Mouse (Mus musculus) lung, embryonic 14.5 days (tissue): ENCODE measurements around the gene Crnkl1. TPM values are rescaled to one million over a fixed set of nuclear protein-coding genes. Genes with fewer than 3 reads are reported as not detected.
A peak's percentile ranks its signal among the peaks of the same experiment; 100 is the strongest.
"Not testable (repeated sequence)": the region's sequence is repeated elsewhere in the genome, so short reads cannot be mapped to it uniquely, and the experiment has no call there.

ENCODE experiments used
- ATAC-seq: fragments of 200-750 bp; cut with Nextera tagmentation; 2 replicates; pipeline ENCODE4 v1.8.0; 2017; ENCODE audit warnings: mild to moderate bottlenecking, moderate TSS enrichment, moderate library complexity; ENCODE audit not compliant: insufficient read depth
- DNase-seq: peaks from one replicate; pipeline ENCODE4 v3.0.0-alpha.2; 2015
- H3K27ac ChIP-seq: fragments of 300-500 bp; sonication (generic); 2 replicates; pipeline ENCODE4 v1.5.1; 2014; ENCODE audit warnings: low read depth, mild to moderate bottlenecking, moderate library complexity
- H3K27me3 ChIP-seq: fragments of 300-500 bp; sonication (generic); 2 replicates; pipeline ENCODE4 v1.6.1; 2014; ENCODE audit warnings: low read length, control low read depth; ENCODE audit not compliant: insufficient read depth
- H3K36me3 ChIP-seq: fragments of 300-500 bp; sonication (generic); 2 replicates; pipeline ENCODE4 v1.6.1; 2014; ENCODE audit warnings: control low read depth; ENCODE audit not compliant: insufficient read depth
- H3K4me1 ChIP-seq: fragments of 300-500 bp; sonication (generic); 2 replicates; pipeline ENCODE4 v1.6.1; 2014; ENCODE audit warnings: antibody characterized with exemption, control low read depth; ENCODE audit not compliant: insufficient read depth
- H3K4me2 ChIP-seq: fragments of 300-500 bp; sonication (generic); 2 replicates; pipeline ENCODE4 v1.6.1; 2014; ENCODE audit warnings: mild to moderate bottlenecking
- H3K4me3 ChIP-seq: fragments of 300-500 bp; sonication (generic); 2 replicates; pipeline ENCODE4 v1.5.1; 2014; ENCODE audit warnings: low read depth, low read length
- H3K9ac ChIP-seq: fragments of 300-500 bp; sonication (generic); 2 replicates; pipeline ENCODE4 v1.6.1; 2014
- H3K9me3 ChIP-seq: fragments of 300-500 bp; sonication (generic); 2 replicates; pipeline ENCODE4 v1.6.1; 2016; ENCODE audit warnings: low read depth, low read length, control low read depth
- CTCF ChIP-seq: IDR thresholded peaks from 2 replicates; pipeline ENCODE4 v1.5.1; 2016; ENCODE audit warnings: antibody characterized with exemption, low read depth
- WGBS: fragments of 180-500 bp; shearing (Covaris S2); extraction: QIAGEN DNeasy Blood & Tissue Kit; methylation state at CpG from one replicate; pipeline ENCODE4 v1.1.7; 2014; 5-methylcytosine and 5-hydroxymethylcytosine counted together
- polyA plus RNA-seq: library from polyadenylated mRNA; unstranded; fragments of >200 nt; fragmentation: Nextera tagmentation; extraction: Ambion mirVana; gene quantifications from 2 replicates; pipeline ENCODE4 v1.2.1, GENCODE M21; 2014

Gene Crnkl1
- polyA plus RNA-seq, 1 experiment from 2014 or later = 29.3 TPM

- no peak for ATAC-seq
- Histone ChIP-seq H3K27me3 (no peaks in the 10 kb centered on the region), H3K27ac (no peak within 1 kb of the TSS), H3K9me3 (no peaks in the 10 kb centered on the region), H3K4me3 (peak within 1 kb of the TSS; percentile 95; the same call in 1 of the 2 replicates), H3K36me3 (peaks cover 7% of the 10 kb centered on the region; the same call in 1 of the 2 replicates), H3K9ac (no peak within 1 kb of the TSS), H3K4me2 (peak within 1 kb of the TSS; percentile 80), H3K4me1 (0 out of 2 replicates have a peak, but pooled peaks cover 7% of the 10 kb centered on the region)
- TF ChIP-seq CTCF = no peak
- 81% methylated on average over 6 of the region's 6 CpGs for WGBS
- DNase-seq = no peak
Observed at GRCm38 (mm10) chr2:145901861-145902260, 33.0 kb downstream of the Crnkl1 start, which contains the start of gene Naa20. Naa20 (plus strand) TSS chr2:145902099.

GRCm38 (mm10) chr2:145900318-145900717 is 34.5 kb downstream of the Crnkl1 start:
- DNase-seq, ATAC-seq, H3K4me3 ChIP-seq, H3K9ac ChIP-seq, H3K36me3 ChIP-seq, H3K27me3 ChIP-seq, H3K9me3 ChIP-seq, H3K27ac ChIP-seq, H3K4me1 ChIP-seq, H3K4me2 ChIP-seq: not testable (repeated sequence)
- WGBS = 66% methylated on average over 7 of the region's 8 CpGs

- 55% methylated on average over 9 of the region's 9 CpGs for WGBS
- DNase-seq (no peak), ATAC-seq (no peak)
- no peak for TF ChIP-seq CTCF
- Histone ChIP-seq H3K4me2 (no peak overlapping the region), H3K9me3 (no peaks in the 10 kb centered on the region), H3K27ac (no peak overlapping the region), H3K4me1 (no peaks in the 10 kb centered on the region), H3K4me3 (no peak overlapping the region), H3K9ac (no peak overlapping the region), H3K27me3 (no peaks in the 10 kb centered on the region), H3K36me3 (no peaks in the 10 kb centered on the region)
Observed at GRCm38 (mm10) chr2:145898106-145898505, 36.7 kb downstream of the Crnkl1 start.

GRCm38 (mm10) chr2:145893756-145894155 is 41.1 kb downstream of the Crnkl1 start:
- Histone ChIP-seq H3K4me1 (peaks cover 7% of the 10 kb centered on the region; the same call in 1 of the 2 replicates), H3K27me3 (no peaks in the 10 kb centered on the region), H3K36me3 (no peaks in the 10 kb centered on the region), H3K9ac (no peak overlapping the region), H3K4me3 (no peak overlapping the region), H3K4me2 (no peak overlapping the region), H3K27ac (no peak overlapping the region), H3K9me3 (no peaks in the 10 kb centered on the region)
- no peak for TF ChIP-seq CTCF
- 96% methylated on average over 6 of the region's 6 CpGs for WGBS
- no peak for ATAC-seq
- no peak for DNase-seq

GRCm38 (mm10) chr2:145890571-145890970 is 44.2 kb downstream of the Crnkl1 start:
- H3K9ac ChIP-seq = no peak overlapping the region
- DNase-seq = no peak
- H3K27me3 ChIP-seq = no peaks in the 10 kb centered on the region
- H3K4me1 ChIP-seq = peaks cover 14% of the 10 kb centered on the region
- ATAC-seq = no peak
- no peak overlapping the region for H3K4me3 ChIP-seq
- H3K4me2 ChIP-seq = no peak overlapping the region
- peaks cover 19% of the 10 kb centered on the region for H3K36me3 ChIP-seq
- H3K9me3 ChIP-seq = no peaks in the 10 kb centered on the region
- no peak for TF ChIP-seq CTCF
- no peak overlapping the region for H3K27ac ChIP-seq
- 76% methylated on average over 2 of the region's 2 CpGs for WGBS

- H3K4me2 ChIP-seq = no peak overlapping the region
- peaks cover 22% of the 10 kb centered on the region for H3K4me1 ChIP-seq
Observed at GRCm38 (mm10) chr2:145888766-145889480, 45.9 kb downstream of the Crnkl1 start.

GRCm38 (mm10) chr2:145887937-145888765 is 46.7 kb downstream of the Crnkl1 start:
- peak overlapping the region; percentile 85 for H3K27ac ChIP-seq
- H3K4me3 ChIP-seq = no peak overlapping the region
- H3K27me3 ChIP-seq = no peaks in the 10 kb centered on the region
- H3K9ac ChIP-seq = no peak overlapping the region
- peak; percentile 78 for TF ChIP-seq CTCF
- H3K9me3 ChIP-seq = no peaks in the 10 kb centered on the region
- ATAC-seq = peak; percentile 87
- peak; percentile 92 for DNase-seq
- peaks cover 41% of the 10 kb centered on the region for H3K36me3 ChIP-seq
- H3K4me2 ChIP-seq = peak overlapping the region; percentile 10; the same call in 1 of the 2 replicates
- WGBS = 39% methylated on average over 14 of the region's 14 CpGs
- H3K4me1 ChIP-seq = peaks cover 22% of the 10 kb centered on the region

More at GRCm38 (mm10) chr2:145888766-145889480, 45.9 kb downstream of the Crnkl1 start:
- Histone ChIP-seq H3K36me3 (peaks cover 35% of the 10 kb centered on the region), H3K27ac (peak overlapping the region; percentile 90), H3K9me3 (no peaks in the 10 kb centered on the region), H3K9ac (no peak overlapping the region), H3K27me3 (no peaks in the 10 kb centered on the region), H3K4me3 (no peak overlapping the region)
- ATAC-seq (no peak), DNase-seq (no peak)
- 58% methylated on average over 6 of the region's 6 CpGs for WGBS
- no peak for TF ChIP-seq CTCF
